Mouse (Mus musculus) urinary bladder, adult 2 months (tissue): Measurements from ENCODE around the gene Iqck. TPM values are rescaled to one million over a fixed set of nuclear protein-coding genes. Genes with fewer than 3 reads are reported as not detected.
A peak's percentile ranks its signal among the peaks of the same experiment; 100 is the strongest.

Experiments
- DNase-seq: peaks from one replicate; pipeline ENCODE4 v3.0.0; 2022; ENCODE audit warnings: low spot score
- polyA plus RNA-seq: library from polyadenylated mRNA; depleted of rRNA; stranded (reverse); fragments of >200 nt; gene quantifications from 2 replicates; pipeline ENCODE4 v1.2.3, GENCODE M21; 2012

Iqck gene
- polyA plus RNA-seq, 1 experiment = 4.3 TPM

GRCm38 (mm10) chr7:118911571-118911970 is 56.0 kb downstream of the Iqck start:
- DNase-seq = no peak

DNA sequence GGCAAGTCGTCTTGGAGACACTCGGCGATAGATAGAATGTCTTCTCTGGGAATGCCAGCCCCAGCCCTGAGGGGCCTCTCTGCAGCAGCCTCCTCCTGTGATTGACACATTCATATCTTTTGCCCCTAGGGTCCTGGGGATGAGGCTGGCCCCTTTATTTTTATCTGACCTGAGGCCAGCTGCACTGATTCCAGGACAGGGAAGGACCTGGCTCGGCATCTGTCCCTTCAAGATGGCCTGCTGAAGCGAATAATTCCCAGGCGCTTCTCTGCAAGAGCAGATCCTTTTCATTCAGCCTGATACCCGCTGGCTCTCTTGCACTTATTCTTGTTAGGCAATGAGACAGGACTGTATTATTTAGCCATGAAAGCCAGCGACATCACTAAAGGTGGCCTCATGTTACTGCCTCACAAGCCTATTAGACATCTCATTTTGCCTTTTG is 56.5 kb downstream of the Iqck start:
- DNase-seq = no peak

GRCm38 (mm10) chr7:118914561-118915165 is 59.1 kb downstream of the Iqck start:
- no peak for DNase-seq

DNA sequence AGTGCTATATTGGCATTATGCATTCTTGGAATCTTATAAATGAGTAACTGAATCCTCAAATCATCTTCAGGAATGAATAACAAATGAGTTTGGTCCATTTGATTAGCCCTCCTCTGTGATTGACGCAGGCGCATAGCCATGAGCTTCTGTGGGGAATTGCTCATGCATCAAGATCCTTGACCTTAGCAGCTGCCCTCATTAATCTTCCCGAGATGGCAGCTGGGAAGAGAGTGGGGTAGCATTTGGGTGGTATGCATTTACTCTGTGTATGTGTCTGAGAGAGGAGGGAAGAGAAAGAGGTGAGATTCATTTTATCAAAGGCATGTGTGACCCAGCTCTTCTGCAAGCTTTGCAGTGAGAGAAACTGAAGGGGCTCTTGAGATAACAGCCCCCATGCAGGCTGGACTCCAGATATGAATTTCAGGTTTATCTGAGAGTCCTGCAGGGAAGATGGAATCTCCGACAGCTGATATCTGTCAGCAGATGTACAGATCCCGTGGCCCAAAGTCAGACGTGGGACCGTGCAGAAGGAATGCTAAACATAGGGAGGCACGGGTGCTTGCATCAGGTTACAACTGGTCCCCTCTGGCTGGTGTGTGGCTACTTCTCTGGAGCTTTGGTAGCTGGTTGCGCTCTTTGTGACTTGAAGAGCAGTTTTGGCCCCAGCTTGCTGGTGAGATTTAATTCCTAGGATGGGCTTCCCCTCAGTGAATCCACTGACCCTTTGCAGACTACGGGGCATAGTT is 63.9 kb downstream of the Iqck start:
- no peak for DNase-seq

DNA sequence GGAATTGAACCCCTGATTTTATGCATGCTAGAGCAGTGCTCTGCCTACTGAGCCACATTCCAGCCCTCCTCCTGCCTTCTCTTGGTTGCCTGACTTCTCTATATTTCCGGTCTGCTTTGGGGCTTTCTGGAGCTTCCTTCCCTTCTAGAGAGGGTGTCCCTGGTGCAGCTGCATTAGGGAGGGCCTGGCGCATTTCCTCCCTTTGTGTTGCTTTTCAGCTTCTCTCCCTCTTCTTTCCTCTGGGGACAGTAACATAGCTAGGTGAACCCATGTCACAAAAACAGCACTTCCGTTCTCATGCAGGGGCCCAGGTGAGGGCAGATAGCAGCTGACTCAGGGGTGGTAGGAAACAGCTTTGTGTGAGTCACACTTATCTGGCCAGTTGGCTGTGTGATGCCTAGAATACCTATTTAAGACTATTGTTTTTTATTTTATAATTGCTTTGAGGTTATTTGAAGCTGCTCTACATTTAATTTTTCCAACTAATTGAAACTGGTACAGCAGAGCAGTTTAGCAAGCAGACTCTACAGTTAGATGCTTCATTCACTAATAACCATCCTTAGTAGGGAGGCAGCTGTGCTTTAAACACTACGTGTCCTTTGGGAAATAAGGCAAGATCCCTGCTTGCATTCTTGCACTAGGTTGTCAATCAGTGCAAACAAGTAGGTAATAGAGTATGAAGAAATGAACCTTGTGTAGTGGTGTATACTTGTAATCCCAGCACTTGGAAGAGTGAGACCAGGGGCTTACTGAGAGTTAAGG is 67.1 kb downstream of the Iqck start:
- no peak for DNase-seq

DNA sequence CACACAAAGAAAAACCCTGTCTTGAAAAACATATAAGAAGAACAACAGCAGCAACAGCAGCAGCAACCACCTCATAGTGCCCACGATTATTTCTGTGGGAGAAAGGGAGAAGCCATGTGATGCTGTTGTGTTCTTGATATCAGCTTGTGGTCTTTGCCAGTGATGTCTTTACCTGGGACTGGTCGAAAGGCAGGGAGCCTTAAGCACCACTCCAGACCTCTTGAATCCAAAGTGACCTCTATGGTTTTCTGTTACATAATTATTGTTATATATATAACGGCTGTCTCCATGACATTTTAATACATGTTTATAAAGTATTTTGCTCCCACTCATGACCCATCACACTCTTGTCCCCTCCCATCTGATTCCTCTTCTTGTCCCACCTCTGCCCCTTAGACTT is 70.0 kb downstream of the Iqck start:
- DNase-seq = no peak

GRCm38 (mm10) chr7:118926516-118927260 is 71.1 kb downstream of the Iqck start:
- DNase-seq = no peak

DNA sequence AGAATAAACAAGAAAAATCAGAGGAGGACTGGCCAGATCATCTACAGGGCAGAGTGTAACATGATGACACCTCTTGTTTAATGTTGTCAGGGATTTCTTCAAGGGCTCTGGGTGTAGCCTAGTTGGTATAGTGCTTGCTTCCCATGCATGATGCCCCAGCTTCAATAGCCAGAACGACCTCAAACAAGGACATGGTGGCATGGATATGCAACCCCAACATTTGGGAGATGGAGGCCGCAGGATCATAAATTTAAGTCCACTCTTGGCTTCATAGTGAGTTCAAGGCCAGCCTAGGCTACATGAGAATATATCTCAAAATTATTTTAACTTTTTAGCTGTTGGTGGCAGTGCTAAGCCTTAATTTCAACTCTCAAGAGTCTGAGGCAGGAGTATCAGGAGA is 71.7 kb downstream of the Iqck start:
- DNase-seq = no peak

DNA sequence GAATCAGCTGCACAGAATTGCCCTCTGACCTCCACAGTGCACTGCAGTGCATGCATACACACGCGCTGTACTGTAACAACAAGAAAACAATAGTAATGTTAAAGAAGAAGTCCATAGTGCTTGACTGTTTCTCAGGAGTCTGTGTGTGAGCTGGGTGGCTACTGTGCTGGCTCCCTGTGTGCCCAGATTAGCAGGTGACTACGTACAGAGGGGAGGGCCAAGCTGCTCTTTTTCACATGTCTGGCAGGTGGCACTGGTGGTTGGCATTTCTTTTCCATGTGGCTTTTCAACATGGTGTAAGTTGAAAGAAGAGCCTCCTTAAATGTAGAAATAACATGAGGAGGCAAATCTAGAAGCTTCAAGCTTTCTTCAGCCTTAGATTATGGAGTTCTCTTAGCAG is 72.8 kb downstream of the Iqck start:
- DNase-seq = no peak

- DNase-seq = no peak
Observed at GRCm38 (mm10) chr7:118928916-118929315, 73.4 kb downstream of the Iqck start.

DNA sequence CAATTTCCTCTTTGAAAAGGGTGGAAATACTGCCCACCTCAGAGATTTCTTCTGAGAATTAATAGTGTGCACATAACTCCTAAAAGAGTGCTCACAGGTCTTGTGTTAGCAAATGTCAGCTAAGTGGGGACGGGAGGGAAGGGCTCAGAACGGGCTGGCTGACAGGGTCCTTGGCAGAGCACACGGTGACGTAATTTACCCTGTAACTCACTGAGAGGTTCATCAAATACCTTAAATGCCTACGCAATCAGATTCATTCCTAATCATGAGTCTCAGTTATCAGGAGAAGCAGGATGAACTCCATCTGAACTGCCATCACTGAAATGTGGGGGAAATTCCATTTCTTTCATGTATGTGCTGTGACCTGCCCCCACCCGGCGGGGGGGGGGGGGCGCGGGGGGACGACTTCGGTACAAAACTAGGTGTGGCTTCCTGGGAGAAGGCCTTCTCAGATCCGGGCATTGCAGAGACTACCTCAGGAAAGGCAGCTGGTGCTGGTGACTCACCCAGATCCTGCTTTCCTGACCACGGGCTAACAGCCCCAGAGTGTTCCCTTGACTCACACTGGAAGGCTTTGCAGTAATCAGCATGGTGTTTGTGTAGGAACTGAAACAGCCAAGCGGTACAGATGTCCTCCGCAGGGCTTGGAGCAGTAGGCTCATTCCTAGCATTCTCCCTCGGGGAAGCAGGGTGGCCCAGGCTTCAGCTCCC is 74.2 kb downstream of the Iqck start:
- DNase-seq = peak; percentile 30

GRCm38 (mm10) chr7:118931502-118932395 is 76.2 kb downstream of the Iqck start:
- DNase-seq = no peak

DNA sequence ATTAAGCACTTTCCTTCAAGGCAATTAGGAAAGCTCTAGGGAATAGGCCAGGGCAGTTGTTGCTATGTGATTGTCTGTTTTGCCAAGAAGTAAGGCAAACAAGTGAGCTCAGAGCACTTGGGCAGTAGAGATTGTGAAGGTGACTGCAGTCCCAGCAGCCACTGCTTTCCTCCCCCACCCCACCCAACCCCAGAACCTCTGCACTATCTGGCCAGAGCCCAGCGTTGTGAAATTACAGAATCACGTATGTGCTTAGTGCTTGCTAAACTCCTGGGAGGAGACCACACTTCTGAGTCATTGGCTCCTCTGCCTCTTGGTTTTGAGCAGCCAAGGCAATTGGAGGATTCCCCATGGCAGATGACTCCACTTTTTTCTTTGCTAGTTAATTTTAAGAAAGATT is 79.8 kb downstream of the Iqck start:
- no peak for DNase-seq

GRCm38 (mm10) chr7:118936844-118937243 is 81.3 kb downstream of the Iqck start:
- no peak for DNase-seq

GRCm38 (mm10) chr7:118937469-118938387 is 82.2 kb downstream of the Iqck start:
- no peak for DNase-seq

DNA sequence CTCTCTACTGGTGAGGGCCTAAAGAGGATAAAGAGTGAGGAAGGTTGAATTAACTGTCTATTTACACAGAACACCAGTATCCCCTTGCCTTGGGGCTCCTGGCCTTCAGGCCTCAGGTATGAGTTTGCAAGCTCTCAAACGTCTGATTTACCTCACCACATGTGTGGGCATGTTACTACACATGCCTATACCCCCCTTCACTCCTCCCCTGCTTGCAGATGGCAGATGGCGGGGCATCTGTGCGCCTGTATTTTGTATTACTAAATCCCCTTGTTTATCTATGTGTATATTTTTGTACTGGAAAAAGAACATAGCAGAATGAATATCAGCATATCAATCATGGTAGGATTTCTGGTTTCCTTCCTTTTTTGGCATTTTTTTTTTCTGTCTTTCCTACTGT is 86.7 kb downstream of the Iqck start:
- DNase-seq = no peak

DNA sequence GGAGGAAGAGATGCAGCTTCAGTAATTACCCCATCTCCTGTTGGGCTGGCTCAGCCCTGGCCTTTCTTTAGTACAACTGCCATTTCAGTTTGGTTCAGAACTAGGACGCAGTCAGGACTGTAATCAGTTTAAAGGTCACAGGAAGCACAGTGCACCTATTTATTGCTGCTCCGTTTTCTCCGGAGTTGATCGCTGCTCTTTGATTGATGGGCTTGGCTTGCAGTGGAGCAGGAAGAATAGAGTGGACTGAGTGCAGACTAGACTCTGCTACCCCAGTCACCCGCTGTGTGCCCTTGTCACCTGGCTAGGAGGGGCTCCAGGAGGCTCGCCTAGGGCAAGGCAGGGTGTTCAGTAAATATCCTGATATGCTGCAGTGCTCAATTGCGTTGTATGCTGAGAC is 87.6 kb downstream of the Iqck start:
- no peak for DNase-seq

- DNase-seq = no peak
Observed at GRCm38 (mm10) chr7:118944884-118945283, 89.3 kb downstream of the Iqck start.

DNA sequence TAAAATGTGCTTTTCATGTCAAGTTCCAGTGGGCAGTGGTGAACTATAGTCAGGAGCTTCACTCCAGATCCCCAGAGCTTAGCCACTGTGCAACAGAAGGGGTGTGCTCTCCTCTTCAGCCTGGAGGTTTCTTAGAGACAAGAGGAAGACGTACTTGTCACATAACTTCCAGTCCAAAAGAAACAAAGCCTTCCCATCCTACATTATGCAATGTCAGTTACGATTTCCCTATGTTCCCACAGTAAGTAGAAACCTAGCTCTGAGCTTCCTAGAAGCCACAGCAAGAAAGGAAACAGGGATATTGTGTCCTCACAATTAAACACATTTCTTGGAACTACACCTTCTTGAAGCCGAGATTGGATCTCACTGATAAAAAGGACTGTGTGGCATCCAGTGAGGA is 91.7 kb downstream of the Iqck start:
- no peak for DNase-seq
